Comparison of ENCODE assay signal across 20 mouse cellular contexts in the genomic region with DNA sequence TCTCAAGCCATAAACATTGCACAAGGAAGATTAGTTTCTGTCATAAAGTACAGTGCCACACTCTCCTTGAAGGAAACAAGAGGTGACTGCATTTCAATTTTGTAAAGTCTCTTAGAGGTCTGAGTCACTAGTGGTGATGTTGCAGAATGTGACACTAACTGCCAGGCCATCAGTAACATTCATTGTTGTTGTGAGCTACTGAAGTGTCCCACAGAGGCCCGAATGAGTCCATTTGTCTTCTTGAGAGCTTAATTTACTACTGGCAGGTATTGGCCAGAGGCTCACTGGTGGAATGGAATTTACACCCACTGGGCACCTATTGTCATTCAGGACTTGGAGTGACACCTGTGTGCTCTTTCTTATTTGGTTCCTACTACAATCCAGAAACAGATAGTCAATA.
A peak's percentile ranks its signal among the peaks of the same experiment; 100 is the strongest.
DNase-seq lines count a peak whose midpoint lies in the region; ATAC-seq lines count a peak whose summit lies in the region.
"Had no signal": no experiment of that assay in that cellular context is flagged by ENCODE, and none has a peak within 500 bp of the region (broad histone marks: within the 10 kb centered on the region; RNA-seq: fewer than 3 reads in every experiment).

No protein-coding gene starts in this region.

- ATAC-seq in monocyte, adult 5-6 weeks (replicated peaks; ENCODE audit: insufficient number of reproducible peaks, low FRiP score, low TSS enrichment, poor library complexity, severe bottlenecking), result no peak
- ATAC-seq: activated CD4-positive, CD25-positive, alpha-beta regulatory T cell, adult 4 months; CD4-positive, CD25-positive, alpha-beta regulatory T cell, adult 4 months; forebrain, embryonic 13.5 days; forebrain, embryonic 15.5 days; forebrain, postnatal 0 days; Patski had no signal

- DNase-seq in embryo, embryonic 10 days (ENCODE audit: low spot score), result peak; percentile 12
- no peak for DNase-seq in embryo, embryonic 10.5 days (ENCODE audit: low spot score)
- DNase-seq in R1 (ENCODE audit: low read depth, low spot score), result peak; percentile 84
- DNase-seq in urinary bladder, postnatal 14 days (ENCODE audit: low spot score), result no peak
- DNase-seq: adrenal gland, adult 8-10 months; adrenal gland, postnatal 14 days; adrenal gland, postnatal 36 days; B cell, adult 2 months; cerebellum, adult 11-12 months; cerebellum, adult 2 months; cerebellum, adult 9-10 months; cerebellum, postnatal 10 days; cerebellum, postnatal 25 days; forebrain, postnatal 0 days had no signal

Comparison
In these comparisons a context has a peak if more than half of its experiments do, and no peak if none do; other contexts are left out.
1. DNase-seq: peak in embryo, embryonic 10 days (single experiment) and R1 (single experiment); none in embryo, embryonic 10.5 days (single experiment) and urinary bladder, postnatal 14 days (single experiment).